Mouse (Mus musculus) thymus, adult 2 months (tissue): ENCODE measurements around the gene Igfbp1. TPM values are rescaled to one million over a fixed set of nuclear protein-coding genes. Genes with fewer than 3 reads are reported as not detected.

ENCODE experiments used
- DNase-seq: peaks from one replicate; pipeline ENCODE4 v3.0.0; 2021
- H3K27ac ChIP-seq: fragments of 200-500 bp; 2 replicates; pipeline ENCODE4 v1.5.1; 2012; ENCODE audit warnings: low read length, control low read depth; ENCODE audit not compliant: control insufficient read depth, insufficient read depth
- H3K27me3 ChIP-seq: fragments of 200-500 bp; 2 replicates; pipeline ENCODE4 v1.6.1; 2012; ENCODE audit warnings: mild to moderate bottlenecking, low read length, moderate library complexity, mixed read lengths; ENCODE audit not compliant: control insufficient read depth, insufficient read depth
- H3K36me3 ChIP-seq: fragments of 200-500 bp; 2 replicates; pipeline ENCODE4 v1.6.1; 2012; ENCODE audit warnings: mild to moderate bottlenecking, low read length, moderate library complexity; ENCODE audit not compliant: control insufficient read depth, insufficient read depth
- H3K4me1 ChIP-seq: fragments of 200-500 bp; replicated peaks from 2 replicates; pipeline ENCODE4 v1.6.1; 2012; ENCODE audit warnings: low read length; ENCODE audit not compliant: control insufficient read depth, insufficient read depth
- H3K4me3 ChIP-seq: fragments of 200-500 bp; 2 replicates; pipeline ENCODE4 v1.5.1; 2012; ENCODE audit warnings: mild to moderate bottlenecking, low read length, control low read depth, moderate library complexity; ENCODE audit not compliant: control insufficient read depth, insufficient read depth
- CTCF ChIP-seq: fragments of 200-500 bp; IDR thresholded peaks from 2 replicates; pipeline ENCODE4 v1.5.1; 2012; ENCODE audit warnings: mild to moderate bottlenecking, control low read depth, low read length, moderate library complexity, borderline replicate concordance; ENCODE audit not compliant: control insufficient read depth, poor library complexity, insufficient read depth; ENCODE audit errors: extremely low read depth
- POLR2A ChIP-seq: fragments of 200-500 bp; IDR thresholded peaks from 2 replicates; pipeline ENCODE4 v1.6.1; 2012; ENCODE audit warnings: mild to moderate bottlenecking, low read length, control low read depth, moderate library complexity; ENCODE audit not compliant: control insufficient read depth, poor library complexity, insufficient read depth; ENCODE audit errors: extremely low read depth
- WGBS: fragments of 180-500 bp; shearing (Covaris S2); methylation state at CpG from one replicate; pipeline ENCODE4 v1.1.7; 2018; 5-methylcytosine and 5-hydroxymethylcytosine counted together
- polyA plus RNA-seq: library from polyadenylated mRNA; depleted of rRNA; stranded (reverse); fragments of >200 nt; gene quantifications from 2 replicates; pipeline ENCODE4 v1.2.3, GENCODE M21; 2012

Igfbp1 gene
- polyA plus RNA-seq, 1 experiment = 0.30 TPM

DNA sequence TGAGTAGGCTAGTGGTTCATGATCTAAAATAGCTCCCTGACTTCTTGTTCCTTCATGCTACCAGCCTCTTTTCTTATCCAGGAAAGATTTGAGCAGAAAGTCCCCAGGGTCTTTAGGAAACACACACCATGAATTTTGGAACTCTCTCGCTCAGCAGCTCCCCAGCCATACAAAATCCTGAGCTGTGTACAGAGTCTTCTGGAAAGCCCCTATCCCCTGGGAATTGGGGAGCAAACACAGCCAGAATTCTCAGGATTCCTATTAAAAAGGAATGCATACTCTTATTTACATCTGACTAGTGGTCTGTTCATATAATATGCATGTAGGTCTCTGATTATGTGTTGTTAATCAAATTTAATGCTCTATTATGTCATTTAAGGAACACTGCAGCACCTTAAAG lies 36.9 kb downstream of the Igfbp1 start:
- TF ChIP-seq POLR2A (no peak), CTCF (no peak)
- Histone ChIP-seq H3K36me3 (no peaks in the 10 kb centered on the region), H3K27me3 (no peaks in the 10 kb centered on the region), H3K4me1 (no peaks in the 10 kb centered on the region), H3K27ac (no peak overlapping the region), H3K4me3 (no peak overlapping the region)
- 83% methylated on average over 1 of the region's 1 CpGs for WGBS
- DNase-seq = no peak

DNA sequence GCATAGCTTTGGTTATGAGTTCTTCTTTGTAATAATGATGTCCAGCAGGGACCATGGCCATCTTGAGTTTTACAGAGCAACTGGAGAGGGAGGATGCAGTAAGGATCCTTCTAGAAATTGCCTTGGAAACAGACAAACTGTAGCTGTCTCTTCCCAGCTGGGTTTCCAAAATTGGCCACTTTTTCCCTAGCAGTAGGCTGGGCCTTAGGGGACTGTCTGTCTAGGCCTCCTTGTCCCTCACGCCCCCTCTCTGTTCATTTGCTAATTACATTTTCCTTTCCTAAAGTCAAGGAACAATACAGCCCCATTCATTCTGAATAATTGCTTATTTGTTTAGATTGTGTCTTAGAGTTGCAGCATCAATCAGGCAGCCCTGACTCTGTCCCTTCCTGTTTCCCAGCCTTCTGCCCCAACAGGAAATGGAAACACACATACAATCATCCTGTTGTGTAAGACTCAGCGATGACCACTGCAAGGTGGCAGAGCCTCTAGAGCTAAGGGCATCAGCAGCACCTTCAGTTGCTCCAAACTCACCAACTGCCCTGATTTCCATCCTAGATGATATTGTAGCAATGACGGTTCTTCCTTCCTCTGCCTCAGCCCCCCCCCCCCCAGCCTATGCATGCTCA lies 37.5 kb downstream of the Igfbp1 start:
- WGBS = 65% methylated on average over 3 of the region's 3 CpGs

DNA sequence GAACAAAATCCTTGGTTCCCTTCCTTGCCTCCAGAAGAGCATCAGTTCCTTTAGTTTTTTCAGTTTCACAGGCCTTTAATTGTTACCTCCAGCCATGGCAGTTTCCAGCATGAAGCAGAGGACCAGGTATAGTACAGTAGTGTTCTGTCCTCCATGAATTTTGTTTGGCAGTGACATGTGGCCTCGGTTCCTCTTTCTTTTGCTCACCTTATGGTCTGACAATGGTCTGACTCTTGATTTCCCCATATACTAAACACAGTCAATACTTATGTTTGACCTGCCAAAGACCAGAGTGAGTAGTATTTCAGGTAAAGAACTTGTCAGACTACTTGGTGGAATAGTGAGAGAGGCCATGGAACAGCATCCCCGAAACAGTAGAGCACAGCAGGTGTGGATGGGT lies 39.2 kb downstream of the Igfbp1 start:
- TF ChIP-seq CTCF = no peak
- no peak for TF ChIP-seq POLR2A
- 83% methylated on average over 2 of the region's 2 CpGs for WGBS
- Histone ChIP-seq H3K36me3 (no peaks in the 10 kb centered on the region), H3K27me3 (no peaks in the 10 kb centered on the region), H3K27ac (no peak overlapping the region), H3K4me1 (no peaks in the 10 kb centered on the region), H3K4me3 (no peak overlapping the region)
- DNase-seq = no peak

More for the DNA sequence above, 37.5 kb downstream of the Igfbp1 start:
- no peak for DNase-seq
- no peak overlapping the region for H3K27ac ChIP-seq
- H3K4me1 ChIP-seq = no peaks in the 10 kb centered on the region
- H3K4me3 ChIP-seq = no peak overlapping the region
- TF ChIP-seq CTCF (no peak), POLR2A (no peak)
- no peaks in the 10 kb centered on the region for H3K27me3 ChIP-seq
- H3K36me3 ChIP-seq = no peaks in the 10 kb centered on the region

DNA sequence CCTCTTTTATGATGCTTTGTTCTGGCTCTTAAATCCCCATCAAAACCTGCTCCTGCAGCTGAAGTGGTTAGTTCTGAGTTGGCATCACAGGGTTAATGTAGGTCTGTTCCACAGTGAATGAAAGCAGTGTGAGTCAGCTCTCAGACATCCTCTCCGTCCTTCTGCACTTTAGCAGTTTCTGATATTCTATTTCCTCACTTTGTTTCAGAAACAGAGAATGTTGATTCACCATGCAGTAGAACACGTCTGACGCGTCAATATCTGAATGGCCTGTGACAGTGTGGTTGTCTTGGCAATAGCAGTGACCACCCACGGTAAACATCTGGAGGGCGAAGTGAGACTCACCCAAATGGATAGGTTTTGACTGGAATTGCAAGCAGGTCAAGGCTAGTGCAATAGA lies 40.1 kb downstream of the Igfbp1 start:
- H3K4me3 ChIP-seq = no peak overlapping the region
- no peaks in the 10 kb centered on the region for H3K36me3 ChIP-seq
- H3K27me3 ChIP-seq = no peaks in the 10 kb centered on the region
- WGBS = 58% methylated on average over 6 of the region's 6 CpGs
- no peaks in the 10 kb centered on the region for H3K4me1 ChIP-seq
- no peak for TF ChIP-seq POLR2A
- TF ChIP-seq CTCF = no peak
- H3K27ac ChIP-seq = no peak overlapping the region
- no peak for DNase-seq

DNA sequence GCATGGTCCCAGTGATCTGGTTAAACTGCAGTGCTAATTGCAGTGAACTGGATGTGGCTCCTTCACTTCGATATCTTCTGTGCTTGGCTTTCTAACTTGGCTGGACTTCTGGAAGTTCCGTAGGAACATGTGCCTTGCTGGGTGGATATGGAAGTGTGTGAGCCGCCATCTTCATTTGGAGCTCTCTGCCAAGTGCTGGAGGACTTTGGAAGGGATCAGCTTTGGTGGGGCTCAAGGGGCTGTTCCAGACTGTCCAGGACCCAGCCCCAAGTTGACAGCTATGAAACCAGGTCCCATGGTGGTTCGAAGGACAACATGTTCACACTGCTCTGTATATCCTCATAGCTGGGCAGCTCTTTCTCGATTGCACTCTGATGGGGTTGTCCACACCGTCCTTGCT lies 41.0 kb downstream of the Igfbp1 start:
- WGBS = 89% methylated on average over 6 of the region's 6 CpGs
- no peaks in the 10 kb centered on the region for H3K27me3 ChIP-seq
- no peaks in the 10 kb centered on the region for H3K36me3 ChIP-seq
- no peak overlapping the region for H3K27ac ChIP-seq
- no peak for DNase-seq
- TF ChIP-seq CTCF (no peak), POLR2A (no peak)
- H3K4me1 ChIP-seq = no peaks in the 10 kb centered on the region
- H3K4me3 ChIP-seq = no peak overlapping the region

DNA sequence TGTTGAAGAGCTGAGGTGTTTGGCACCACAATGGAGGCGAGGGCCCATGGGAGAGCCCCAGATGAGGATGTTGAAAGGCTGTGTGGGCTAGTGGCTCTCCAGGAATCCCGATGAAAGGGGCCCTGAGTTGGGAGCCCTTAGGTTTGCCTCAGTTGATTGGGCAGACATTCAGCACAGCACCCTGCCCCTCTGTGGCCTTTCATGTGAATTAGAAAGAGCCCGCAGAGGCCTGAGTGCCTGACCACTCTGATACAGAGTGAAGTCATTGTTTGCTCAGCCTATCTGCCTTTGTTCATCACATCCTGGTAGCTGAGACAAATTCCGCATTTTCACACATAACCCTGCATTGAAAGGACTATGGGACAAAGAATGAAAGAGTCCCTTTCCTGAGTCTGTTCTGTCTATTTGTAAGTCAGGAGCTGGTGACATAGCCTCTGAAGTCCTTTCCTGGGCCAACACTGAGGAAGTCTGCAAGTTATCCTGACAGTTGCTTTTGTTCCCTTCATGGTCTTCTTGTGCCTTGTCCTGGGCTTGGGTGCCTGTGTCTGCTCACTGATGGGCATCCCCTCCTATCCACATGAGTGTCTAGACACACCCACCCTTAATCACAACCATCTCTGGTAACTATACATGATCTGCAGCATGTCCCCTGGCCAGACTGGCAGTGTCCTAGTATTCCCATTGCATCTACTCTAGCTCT lies 41.6 kb downstream of the Igfbp1 start:
- Histone ChIP-seq H3K27ac (no peak overlapping the region), H3K4me1 (no peaks in the 10 kb centered on the region), H3K36me3 (no peaks in the 10 kb centered on the region), H3K27me3 (no peaks in the 10 kb centered on the region), H3K4me3 (no peak overlapping the region)
- 59% methylated on average over 4 of the region's 4 CpGs for WGBS
- no peak for DNase-seq
- no peak for TF ChIP-seq CTCF
- TF ChIP-seq POLR2A = no peak

DNA sequence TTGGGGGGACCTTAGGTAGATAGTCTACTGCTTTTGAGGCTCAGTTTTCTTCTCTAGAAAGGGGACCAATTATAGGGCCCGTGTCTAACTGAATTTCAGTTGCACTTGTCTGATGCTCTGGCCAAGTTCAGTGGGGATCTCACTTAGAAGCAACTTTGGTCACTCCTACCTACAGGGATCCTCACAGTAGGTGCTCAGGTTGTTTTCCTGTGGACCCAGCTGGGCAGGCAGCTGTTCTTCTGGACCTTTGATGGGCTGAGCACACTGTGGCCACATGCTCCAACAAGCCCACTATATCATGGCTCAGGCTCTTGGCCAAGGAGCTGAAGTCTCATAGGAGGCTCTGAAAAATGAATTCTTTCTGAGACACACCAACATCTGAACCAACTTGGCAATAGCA lies 47.2 kb downstream of the Igfbp1 start:
- 64% methylated on average over 1 of the region's 1 CpGs for WGBS
- Histone ChIP-seq H3K36me3 (no peaks in the 10 kb centered on the region), H3K27me3 (no peaks in the 10 kb centered on the region), H3K27ac (no peak overlapping the region), H3K4me3 (no peak overlapping the region), H3K4me1 (no peaks in the 10 kb centered on the region)
- DNase-seq = no peak
- TF ChIP-seq POLR2A = no peak
- TF ChIP-seq CTCF = no peak
